Mouse (Mus musculus) C2C12 (cell line): Measurements from ENCODE around the gene Nfyb. TPM values are rescaled to one million over a fixed set of nuclear protein-coding genes. Genes with fewer than 3 reads are reported as not detected.

Source experiments
- H3K27me3 ChIP-seq: one replicate; pipeline ENCODE4 v1.6.1; 2011; ENCODE audit not compliant: control insufficient read depth, insufficient read depth, insufficient read length
- H3K36me3 ChIP-seq: one replicate; pipeline ENCODE4 v1.6.1; 2011; ENCODE audit not compliant: control insufficient read depth, insufficient read depth
- H3K4me3 ChIP-seq: one replicate; pipeline ENCODE4 v1.5.1; 2011; ENCODE audit warnings: mild to moderate bottlenecking, control low read depth; ENCODE audit not compliant: poor library complexity, insufficient read depth, severe bottlenecking
- H3K79me2 ChIP-seq: one replicate; pipeline ENCODE4 v1.6.1; 2011; ENCODE audit not compliant: control insufficient read depth, insufficient read depth
- H3K79me3 ChIP-seq: one replicate; pipeline ENCODE4 v1.6.1; 2011; ENCODE audit warnings: low read depth, control low read depth
- H3ac ChIP-seq: one replicate; pipeline ENCODE3; 2011; ENCODE audit warnings: low read depth; ENCODE audit not compliant: control insufficient read depth, insufficient read length
- CEBPB ChIP-seq: IDR thresholded peaks from one replicate; pipeline ENCODE4 v1.6.1; 2011; ENCODE audit warnings: low read depth, mild to moderate bottlenecking, control low read depth, moderate library complexity
- CTCF ChIP-seq: IDR thresholded peaks from one replicate; pipeline ENCODE4 v1.5.1; 2011; ENCODE audit not compliant: control insufficient read depth, insufficient read depth, insufficient read length
- FOSL1 ChIP-seq: IDR thresholded peaks from one replicate; pipeline ENCODE4 v1.8.0; 2011; ENCODE audit warnings: mild to moderate bottlenecking, low read length; ENCODE audit not compliant: poor library complexity, insufficient read depth, severe bottlenecking
- MAX ChIP-seq: IDR thresholded peaks from one replicate; pipeline ENCODE4 v1.6.1; 2011; ENCODE audit warnings: mild to moderate bottlenecking, control low read depth
- MYOD1 ChIP-seq: IDR thresholded peaks from one replicate; pipeline ENCODE4 v1.6.1; 2011; ENCODE audit warnings: low read depth; ENCODE audit not compliant: control insufficient read depth, insufficient read length
- MYOG ChIP-seq: IDR thresholded peaks from one replicate; pipeline ENCODE4 v1.6.1; 2011; ENCODE audit not compliant: control insufficient read depth, insufficient read length; ENCODE audit errors: extremely low read depth
- USF1 ChIP-seq: IDR thresholded peaks from one replicate; pipeline ENCODE4 v1.6.1; 2011; ENCODE audit warnings: low read depth, mild to moderate bottlenecking, control low read depth, moderate library complexity
- polyA plus RNA-seq: library from polyadenylated mRNA; unstranded; fragments of >200 nt; fragmentation: generic; extraction: Trizol; gene quantifications from one replicate; pipeline ENCODE4 v1.2.1, GENCODE M21; 2012; ENCODE audit warnings: missing spikeins

Gene Nfyb
- polyA plus RNA-seq, 1 experiment: 11.9 TPM

DNA sequence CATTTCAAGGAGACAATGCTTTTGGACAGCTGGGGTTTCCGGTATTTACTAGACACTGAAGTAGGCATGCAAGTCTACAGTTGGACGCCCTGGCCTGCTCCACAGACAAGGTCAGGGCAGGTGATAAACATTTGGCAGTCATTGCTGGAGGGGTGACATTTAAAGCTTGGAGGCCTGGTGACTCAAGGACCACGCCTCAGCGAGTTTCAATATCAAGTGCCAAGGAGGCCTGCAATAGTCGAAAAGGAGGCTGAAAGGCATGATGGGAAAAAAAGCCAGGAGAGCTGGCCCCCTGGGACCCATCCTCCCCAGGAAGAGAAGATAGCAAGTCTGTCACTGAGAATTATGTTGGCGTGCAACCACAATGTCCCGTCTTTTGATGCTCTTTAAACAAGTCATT, 43.3 kb upstream of the Nfyb start:
- H3K4me3 ChIP-seq: no peak overlapping the region
- H3K79me3 ChIP-seq: no peaks in the 10 kb centered on the region
- no peaks in the 10 kb centered on the region for H3K27me3 ChIP-seq
- H3ac ChIP-seq: no peak overlapping the region
- TF ChIP-seq CEBPB (no peak), CTCF (no peak), FOSL1 (no peak), MYOD1 (no peak), USF1 (no peak), MAX (no peak), MYOG (no peak)
- no peaks in the 10 kb centered on the region for H3K79me2 ChIP-seq
- H3K36me3 ChIP-seq: no peaks in the 10 kb centered on the region

DNA sequence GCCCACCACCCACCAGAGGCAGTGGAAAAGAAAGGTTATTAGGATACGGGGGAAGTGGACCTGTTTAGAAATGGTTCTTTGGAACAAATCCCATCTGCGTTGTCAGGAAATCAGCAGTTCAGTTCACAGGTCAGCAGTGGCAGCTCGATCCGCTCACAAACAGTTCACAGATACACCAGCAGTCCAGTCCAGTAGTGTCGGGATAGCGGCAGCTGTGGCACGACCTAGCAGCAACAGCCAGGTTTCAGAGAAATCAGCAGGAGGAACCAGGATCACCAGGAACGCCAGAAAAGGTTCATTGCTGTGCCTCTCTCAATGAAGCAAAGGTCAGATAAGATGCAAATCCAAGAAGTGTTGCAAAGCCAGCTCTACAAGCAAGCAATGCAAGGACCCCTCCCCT, 42.5 kb upstream of the Nfyb start:
- no peak overlapping the region for H3K4me3 ChIP-seq
- H3ac ChIP-seq: no peak overlapping the region
- no peaks in the 10 kb centered on the region for H3K36me3 ChIP-seq
- no peak for TF ChIP-seq MYOG
- no peak for TF ChIP-seq FOSL1
- no peak for TF ChIP-seq USF1
- no peak for TF ChIP-seq CEBPB
- no peak for TF ChIP-seq CTCF
- TF ChIP-seq MAX: no peak
- TF ChIP-seq MYOD1: no peak
- H3K79me3 ChIP-seq: no peaks in the 10 kb centered on the region
- H3K27me3 ChIP-seq: no peaks in the 10 kb centered on the region
- H3K79me2 ChIP-seq: no peaks in the 10 kb centered on the region

DNA sequence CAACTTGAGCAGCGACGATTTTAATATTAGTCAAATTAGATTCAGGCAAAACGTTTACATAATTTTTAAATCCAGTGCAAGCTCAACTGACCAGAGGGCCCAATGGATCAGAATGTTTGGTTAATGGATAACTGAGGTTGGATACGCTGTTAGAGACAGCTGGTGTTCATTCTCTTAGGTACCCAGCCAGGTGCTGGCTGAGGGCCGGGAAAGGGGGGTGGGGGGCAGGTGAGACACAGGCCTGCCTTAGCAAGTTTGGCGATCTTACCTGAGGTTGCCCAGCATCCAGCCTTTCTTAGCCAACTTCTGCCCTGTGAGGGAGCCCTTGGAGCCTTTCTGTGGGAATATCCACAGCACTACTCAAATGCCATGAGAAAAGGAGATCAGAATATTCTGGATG, 41.2 kb upstream of the Nfyb start:
- Histone ChIP-seq H3K36me3 (no peaks in the 10 kb centered on the region), H3K27me3 (no peaks in the 10 kb centered on the region), H3ac (no peak overlapping the region), H3K79me2 (no peaks in the 10 kb centered on the region), H3K4me3 (no peak overlapping the region), H3K79me3 (no peaks in the 10 kb centered on the region)
- TF ChIP-seq MAX (no peak), CEBPB (no peak), FOSL1 (no peak), MYOG (no peak), MYOD1 (no peak), CTCF (no peak), USF1 (no peak)

DNA sequence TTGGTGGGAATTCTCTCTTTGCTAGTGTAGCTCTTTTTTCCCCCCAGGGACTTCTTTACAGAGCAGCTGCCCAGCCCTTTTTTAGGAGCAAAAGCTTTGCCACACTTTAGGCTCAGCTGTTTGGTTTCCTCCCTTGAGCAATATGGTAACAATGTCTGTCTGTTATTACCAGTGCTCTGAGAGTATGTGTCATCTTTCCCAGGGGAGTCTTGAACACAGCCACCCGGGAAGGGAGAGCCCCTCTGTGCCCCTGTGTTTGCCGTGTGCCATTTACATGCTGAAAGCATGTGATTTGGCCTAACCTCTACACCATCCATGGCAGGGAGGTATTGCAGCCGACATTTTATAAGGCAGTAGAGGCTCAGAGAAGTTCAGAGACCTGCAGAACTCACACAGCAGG, 40.5 kb upstream of the Nfyb start:
- no peak for TF ChIP-seq MAX
- no peak for TF ChIP-seq CTCF
- peak; percentile 58 for TF ChIP-seq MYOD1
- TF ChIP-seq USF1: no peak
- peak; percentile 62 for TF ChIP-seq CEBPB
- TF ChIP-seq MYOG: no peak
- TF ChIP-seq FOSL1: no peak

DNA sequence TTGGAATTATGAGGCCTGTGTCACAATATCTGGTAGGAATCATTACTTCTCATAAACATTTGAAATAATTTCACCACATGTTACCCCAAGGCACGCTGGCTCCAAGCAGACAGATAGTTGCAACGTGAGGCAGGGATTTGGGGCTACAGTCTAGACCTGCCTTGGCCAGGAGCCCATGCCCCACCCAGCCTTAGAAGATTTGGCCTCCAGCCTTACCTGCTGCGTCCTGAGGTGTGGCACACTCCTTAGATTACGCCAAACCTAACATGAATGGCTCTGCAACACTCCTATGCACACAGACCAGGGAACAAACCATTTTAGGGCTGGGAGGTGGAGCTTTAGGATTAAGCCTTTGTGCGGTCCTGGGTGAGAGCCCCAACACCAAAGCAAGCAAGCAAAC, 36.1 kb upstream of the Nfyb start:
- no peaks in the 10 kb centered on the region for H3K79me2 ChIP-seq
- H3ac ChIP-seq: no peak overlapping the region
- H3K27me3 ChIP-seq: no peaks in the 10 kb centered on the region
- no peaks in the 10 kb centered on the region for H3K36me3 ChIP-seq
- TF ChIP-seq MYOG (no peak), MAX (no peak), USF1 (no peak), CEBPB (no peak), FOSL1 (no peak), MYOD1 (no peak), CTCF (no peak)
- H3K4me3 ChIP-seq: no peak overlapping the region
- no peaks in the 10 kb centered on the region for H3K79me3 ChIP-seq

More for the DNA sequence above, 40.5 kb upstream of the Nfyb start:
- H3K27me3 ChIP-seq: no peaks in the 10 kb centered on the region
- H3K4me3 ChIP-seq: no peak overlapping the region
- no peak overlapping the region for H3ac ChIP-seq
- no peaks in the 10 kb centered on the region for H3K36me3 ChIP-seq
- H3K79me3 ChIP-seq: no peaks in the 10 kb centered on the region
- H3K79me2 ChIP-seq: no peaks in the 10 kb centered on the region

DNA sequence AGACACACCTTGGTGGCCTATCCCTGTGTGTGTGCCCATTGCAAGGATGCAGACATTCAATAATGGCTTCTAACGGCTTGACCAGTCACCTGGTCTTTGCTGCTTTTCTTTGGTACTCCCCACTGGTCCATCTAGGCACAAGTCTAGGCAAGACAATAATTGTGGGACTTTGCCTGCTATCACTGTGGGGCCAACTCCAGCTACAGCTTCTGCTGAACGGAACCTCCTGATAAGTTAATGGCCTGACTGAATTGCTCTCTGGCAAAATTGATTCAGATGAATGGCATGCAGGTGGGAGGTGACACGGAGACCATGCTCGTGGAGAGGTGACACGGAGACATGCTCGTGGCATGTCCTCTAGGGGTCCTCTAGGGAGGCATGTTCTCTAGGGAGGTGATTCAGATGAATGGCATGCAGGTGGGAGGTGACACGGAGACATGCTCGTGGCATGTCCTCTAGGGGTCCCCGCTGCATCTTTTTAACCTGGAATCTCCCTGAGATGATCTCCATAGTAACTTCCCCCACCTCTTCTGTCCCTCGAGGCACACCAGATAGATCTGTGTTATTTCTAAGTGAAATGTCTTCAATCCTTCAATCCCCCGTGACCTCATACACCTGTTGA, 34.5 kb upstream of the Nfyb start:
- no peak for TF ChIP-seq CEBPB
- TF ChIP-seq CTCF: no peak
- TF ChIP-seq USF1: no peak
- no peak for TF ChIP-seq FOSL1
- no peak for TF ChIP-seq MYOG
- no peak overlapping the region for H3K4me3 ChIP-seq
- H3K27me3 ChIP-seq: no peaks in the 10 kb centered on the region
- no peaks in the 10 kb centered on the region for H3K36me3 ChIP-seq
- no peak overlapping the region for H3ac ChIP-seq
- H3K79me3 ChIP-seq: no peaks in the 10 kb centered on the region
- H3K79me2 ChIP-seq: no peaks in the 10 kb centered on the region
